Mouse (Mus musculus) gonadal fat pad, adult 2 months (tissue): ENCODE measurements at regions not wholly inside any gene's neighbourhood (a gene's known extent, or its start where the extent isn't known, plus 50 kb on each side); places are given as distances from the start of the nearest gene placed in this dataset.

Source experiments
- DNase-seq: peaks from one replicate; pipeline ENCODE4 v3.0.0-alpha.2; 2012; ENCODE audit warnings: low read depth

- no peak for DNase-seq
Observed at GRCm38 (mm10) chr1:136781561-136782025, 156.9 kb downstream of the Zfp281 start.

- no peak for DNase-seq
Observed at GRCm38 (mm10) chr1:136782261-136782660, 157.6 kb downstream of the Zfp281 start.

DNA sequence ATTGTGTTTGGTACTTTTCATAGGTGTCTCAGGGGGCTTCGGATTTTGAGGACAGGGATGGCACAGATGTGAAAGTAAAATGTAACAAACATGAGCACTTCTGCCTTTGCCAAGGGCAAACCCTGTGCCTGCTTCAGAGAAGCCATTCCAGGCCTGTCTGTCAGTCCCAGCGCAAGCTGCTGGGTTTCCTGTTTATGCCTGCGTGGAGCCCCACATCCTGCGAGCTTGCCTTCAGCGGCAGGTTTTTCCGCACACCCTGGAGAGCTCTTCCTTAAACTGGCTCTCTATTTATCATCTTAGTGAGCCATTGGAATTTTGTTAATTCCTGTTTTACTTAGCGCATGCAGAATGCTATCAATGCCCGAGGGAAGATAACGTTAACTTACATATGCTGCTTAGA, 159.5 kb downstream of the Zfp281 start:
- DNase-seq: no peak

GRCm38 (mm10) chr1:136788979-136789513, 164.3 kb downstream of the Zfp281 start:
- DNase-seq: no peak

DNA sequence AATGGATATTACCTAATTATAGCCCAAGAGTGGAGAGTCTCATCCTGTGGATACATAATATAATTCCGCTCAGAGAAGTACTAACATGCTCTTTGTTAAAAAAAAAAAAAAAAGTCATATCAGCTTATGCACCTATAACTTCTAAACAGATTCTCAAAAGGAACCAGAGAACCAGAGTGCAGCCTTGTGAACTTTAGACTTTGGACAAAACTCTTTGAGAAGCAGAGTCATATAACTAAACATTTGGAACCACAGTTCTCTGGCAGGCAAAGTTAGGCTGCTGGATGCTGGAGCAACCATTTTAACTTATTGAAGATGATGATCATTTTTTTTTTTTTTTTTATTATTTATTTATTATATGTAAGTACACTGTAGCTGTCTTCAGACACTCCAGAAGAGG, 166.9 kb downstream of the Zfp281 start:
- no peak for DNase-seq
